Mouse (Mus musculus): ENCODE data around the gene Tead1. TPM values are rescaled to one million over a fixed set of nuclear protein-coding genes. Genes with fewer than 3 reads are reported as not detected.

Gene Tead1
- total RNA-seq, 2 experiments from 2014 or later, result 11.8 to 12.0 TPM

DNA sequence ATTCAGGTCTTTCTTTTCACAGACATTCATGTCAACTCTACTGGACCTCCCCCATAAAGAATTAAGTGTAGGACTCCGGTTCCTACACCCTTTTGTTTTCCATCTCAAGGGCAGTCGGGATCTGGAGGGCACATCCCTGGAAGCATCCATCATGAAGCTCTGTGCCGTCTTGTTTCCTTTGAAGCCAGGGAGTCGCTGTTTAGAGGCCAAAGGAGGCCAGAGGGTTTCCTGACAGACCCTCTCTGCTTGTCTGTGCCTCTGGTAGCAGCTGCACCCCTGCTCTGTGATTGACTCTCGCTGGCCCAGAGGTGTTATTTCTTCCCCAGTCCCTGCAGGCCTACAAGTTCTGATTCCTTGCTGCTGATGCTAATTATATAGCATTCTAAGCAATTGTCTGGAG is 259.8 kb downstream of the Tead1 start:
- no peak for DNase-seq (ENCODE audit: low spot score in 2 of 2)
- intact Hi-C loops (cut with DNase I), result no loop called here

DNA sequence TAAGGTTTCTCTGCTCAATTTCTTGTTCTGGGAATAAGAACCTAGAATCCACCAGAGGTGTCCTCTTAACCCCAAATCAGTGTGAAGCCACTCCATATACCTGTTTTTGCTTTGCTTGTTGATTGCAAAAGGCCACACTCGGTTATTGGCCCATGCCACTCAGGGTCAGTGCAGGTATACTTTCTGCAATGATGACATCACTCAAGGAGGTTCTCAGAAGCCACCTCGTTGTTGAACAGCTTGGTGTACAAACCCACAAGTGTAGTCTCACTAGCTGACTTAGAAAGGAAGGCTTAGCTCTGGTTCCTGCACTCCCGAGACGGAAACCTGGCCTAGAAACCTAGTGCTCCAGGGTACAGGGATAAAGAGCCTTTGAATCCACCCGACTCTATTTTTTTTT is 263.4 kb downstream of the Tead1 start:
- intact Hi-C loops (cut with DNase I), result no loop called here

GRCm38 (mm10) chr7:112943056-112943455 is 263.9 kb downstream of the Tead1 start:
- intact Hi-C loops (cut with DNase I), result no loop called here
- DNase-seq (ENCODE audit: low spot score in 2 of 2), result no peak

More for the DNA sequence above, 263.4 kb downstream of the Tead1 start:
- no peak for DNase-seq (ENCODE audit: low spot score in 2 of 2)

- no peak for DNase-seq (ENCODE audit: low spot score in 2 of 2)
- intact Hi-C loops (cut with DNase I), result no loop called here
Observed at GRCm38 (mm10) chr7:112946706-112947105, 267.6 kb downstream of the Tead1 start.

- DNase-seq (ENCODE audit: low spot score in 2 of 2), result peak; percentile 24 to 27
- intact Hi-C loops (cut with DNase I), result no loop called here
Observed at GRCm38 (mm10) chr7:112953777-112954291, 274.7 kb downstream of the Tead1 start, which contains the start of gene Rassf10. TSS of gene Rassf10 (plus strand) at chr7:112953962.

DNA sequence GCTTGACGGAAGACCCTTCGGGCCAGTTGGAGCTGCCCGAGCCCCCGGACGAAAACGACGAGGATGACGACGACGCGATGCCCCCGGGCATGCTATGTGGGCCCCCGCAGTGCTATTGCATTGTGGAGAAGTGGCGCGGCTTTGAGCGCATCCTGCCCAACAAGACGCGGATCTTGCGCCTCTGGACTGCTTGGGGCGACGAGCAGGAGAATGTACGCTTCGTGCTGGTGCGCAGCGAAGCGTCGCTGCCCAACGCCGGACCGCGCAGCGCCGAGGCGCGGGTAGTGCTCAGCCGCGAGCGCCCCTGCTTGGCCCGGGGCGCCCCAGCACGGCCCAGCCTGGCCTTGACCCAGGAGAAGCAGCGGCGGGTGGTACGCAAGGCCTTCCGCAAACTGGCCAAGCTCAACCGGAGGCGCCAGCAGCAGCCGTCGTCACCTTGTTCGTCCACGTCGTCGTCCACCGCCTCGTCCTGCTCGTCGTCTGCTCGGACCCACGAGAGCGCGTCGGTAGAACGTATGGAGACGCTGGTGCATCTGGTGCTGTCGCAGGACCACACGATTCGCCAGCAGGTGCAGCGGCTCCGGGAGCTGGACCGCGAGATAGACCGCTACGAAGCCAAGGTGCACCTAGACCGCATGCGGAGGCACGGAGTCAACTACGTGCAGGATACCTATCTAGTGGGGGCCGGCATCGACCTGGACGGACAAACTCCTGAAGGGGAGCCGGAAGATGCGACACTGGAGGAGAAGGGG is 275.4 kb downstream of the Tead1 start:
- DNase-seq (ENCODE audit: low spot score in 2 of 2), result no peak
- intact Hi-C loops (cut with DNase I), result loop anchor here (5.0 kb wide), 1 partner anchor 153 kb away; no protein-coding TSS in a partner anchor

DNA sequence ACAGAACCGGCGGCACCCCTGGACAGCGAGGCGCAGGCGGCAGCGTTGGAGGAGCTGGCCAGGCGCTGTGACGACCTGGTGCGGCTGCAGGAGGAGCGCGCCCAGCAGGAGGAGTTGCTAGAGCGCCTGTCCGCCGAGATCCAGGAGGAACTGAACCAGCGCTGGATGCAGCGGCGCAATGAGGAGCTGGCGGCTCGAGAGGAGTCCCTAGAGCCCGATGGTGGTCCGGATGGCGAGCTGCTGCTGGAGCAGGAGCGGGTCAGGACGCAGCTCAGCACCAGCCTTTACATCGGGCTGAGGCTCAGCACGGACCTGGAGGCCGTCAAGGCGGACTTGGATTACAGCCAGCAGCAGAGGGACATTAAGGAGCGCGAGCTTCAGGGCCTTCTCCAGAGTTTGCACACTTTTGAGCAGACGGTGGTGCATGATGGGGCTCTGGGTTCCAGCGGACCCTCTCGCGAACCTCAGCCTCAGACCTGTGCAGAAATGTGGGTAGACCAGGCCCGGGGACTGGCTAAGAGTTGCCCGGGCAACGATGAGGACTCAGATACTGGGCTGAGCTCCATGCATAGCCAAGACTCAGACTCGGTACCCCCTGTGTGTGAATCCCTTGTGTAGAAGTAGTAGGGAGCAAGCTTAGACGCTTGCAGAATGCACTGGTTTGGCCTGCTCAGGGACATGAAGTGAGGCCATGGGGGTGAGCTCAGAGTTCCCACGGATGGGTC is 276.1 kb downstream of the Tead1 start:
- intact Hi-C loops (cut with DNase I), result loop anchor here (5.0 kb wide), 1 partner anchor 152 kb away; no protein-coding TSS in a partner anchor

GRCm38 (mm10) chr7:112955955-112956354 is 276.8 kb downstream of the Tead1 start:
- no peak for DNase-seq (ENCODE audit: low spot score in 2 of 2)
- intact Hi-C loops (cut with DNase I), result loop anchor here (5.0 kb wide), 1 partner anchor 151 kb away; no protein-coding TSS in a partner anchor

More for the DNA sequence above, 276.1 kb downstream of the Tead1 start:
- DNase-seq (ENCODE audit: low spot score in 2 of 2), result no peak

Small RNAs within 50 kb of the gene (microRNA-seq; reads per million reads assigned to microRNA genes)
- 0 reads per million in 2 experiments for gene Gm44462
